Comparison of ENCODE assay signal across 12 mouse cellular contexts in the genomic region with DNA sequence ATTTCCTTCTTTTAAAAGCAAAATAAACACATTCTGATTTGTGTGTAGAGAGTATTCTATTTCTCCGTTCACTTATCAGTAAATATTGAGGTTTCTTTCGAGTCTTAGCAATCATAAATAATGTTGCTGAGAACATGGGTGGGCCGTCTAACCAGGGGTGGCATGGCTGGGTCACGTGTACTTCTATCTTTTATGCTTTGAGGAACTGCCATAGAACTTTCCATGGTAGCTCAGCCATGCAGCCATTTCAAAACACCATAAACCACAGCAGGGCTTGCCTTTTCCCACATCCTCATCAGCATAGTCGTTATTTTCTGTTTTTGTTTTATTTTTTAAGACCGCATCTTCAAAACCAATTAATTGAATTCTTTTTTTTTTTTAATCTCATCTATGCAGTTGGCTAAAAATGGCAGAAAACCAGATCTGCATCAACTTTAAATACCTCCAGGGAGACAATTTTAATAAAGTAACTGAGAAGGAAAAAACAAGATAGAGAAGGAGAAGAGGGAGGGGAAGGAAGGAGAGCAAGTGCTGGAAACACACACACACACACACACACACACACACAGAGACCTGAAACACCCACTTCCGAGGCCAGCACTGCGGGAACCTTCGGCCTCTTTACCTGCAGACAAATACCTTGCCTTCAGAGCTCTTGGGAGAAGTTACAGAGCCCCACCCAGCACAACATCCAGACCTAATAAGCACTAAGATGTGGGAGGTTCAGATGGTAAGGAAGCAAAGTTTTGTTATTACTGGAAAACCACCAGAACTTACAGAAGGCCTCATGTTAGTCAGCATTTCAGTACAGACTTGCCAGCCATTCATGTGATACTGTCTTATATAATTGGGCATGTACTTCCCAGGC.
DNase-seq lines count a peak whose midpoint lies in the region; ATAC-seq and TF ChIP-seq lines count a peak whose summit lies in the region.
"Had no signal": no experiment of that assay in that cellular context is flagged by ENCODE, and none has a peak within 500 bp of the region (broad histone marks: within the 10 kb centered on the region; RNA-seq: fewer than 3 reads in every experiment).

No protein-coding gene starts in this region.

- H3K4me2 ChIP-seq in CH12.LX (ENCODE audit: insufficient read depth, low read depth, poor library complexity, severe bottlenecking) = no peak overlapping the region
- H3K4me2 ChIP-seq in forebrain, embryonic 14.5 days (ENCODE audit: low read length) = no peak overlapping the region
- H3K4me2 ChIP-seq: limb, embryonic 15.5 days had no signal

- peaks cover 14 to 45% of the 10 kb centered on the region in 2 experiments for H3K4me1 ChIP-seq in CH12.LX (ENCODE audit: control insufficient read depth in 1 of 2, insufficient read depth in 2 of 2)
- no peaks in the 10 kb centered on the region for H3K4me1 ChIP-seq in forebrain, embryonic 14.5 days (ENCODE audit: control insufficient read depth, insufficient read depth, low read length)

- H3K36me3 ChIP-seq in CH12.LX (replicated peaks in 1 of 2; ENCODE audit: control insufficient read depth in 1 of 2, insufficient read depth in 1 of 2, low read length in 1 of 2) = no peaks in the 10 kb centered on the region
- H3K36me3 ChIP-seq in splenic B cell, adult 2 months (ENCODE audit: control insufficient read depth, insufficient read depth, low read length, poor library complexity, severe bottlenecking) = no peaks in the 10 kb centered on the region
- H3K36me3 ChIP-seq in forebrain, embryonic 14.5 days (ENCODE audit: control insufficient read depth, insufficient read depth, low read length) = no peaks in the 10 kb centered on the region
- H3K36me3 ChIP-seq: limb, embryonic 15.5 days had no signal

- 73% methylated on average over 9 of the region's 9 CpGs for WGBS in forebrain, embryonic 14.5 days

- H3K9me3 ChIP-seq in CH12.LX (replicated peaks; ENCODE audit: low read length) = no peaks in the 10 kb centered on the region
- H3K9me3 ChIP-seq in forebrain, embryonic 14.5 days (replicated peaks; ENCODE audit: control insufficient read depth, low read length) = no peaks in the 10 kb centered on the region
- H3K9me3 ChIP-seq: G1E; limb, embryonic 15.5 days had no signal

- TF ChIP-seq CTCF in CH12.LX (conservative IDR thresholded peaks at IDR 0.05 in 1 of 2, IDR thresholded peaks at IDR 0.05 in 1 of 2; ENCODE audit: low read depth in 2 of 2, low read length in 2 of 2) = no peak

- TF ChIP-seq RAD21 in CH12.LX (IDR thresholded peaks at IDR 0.05; ENCODE audit: low read depth, low read length) = no peak

- DNase-seq in kidney, postnatal 36 days = peak; percentile 31 to 49
- no peak for DNase-seq in kidney, postnatal 14 days
- DNase-seq in CH12.LX (ENCODE audit: extremely low read depth) = no peak
- peak; percentile 84 for DNase-seq in splenic B cell, adult 2 months (ENCODE audit: low read depth, low spot score)
- no peak for DNase-seq in forebrain, embryonic 14.5 days (ENCODE audit: low spot score)
- DNase-seq in cerebellum, postnatal 4 days (ENCODE audit: low spot score in 2 of 2) = no peak
- no peak for DNase-seq in neural tube, embryonic 10.5 days (ENCODE audit: extremely low spot score, low spot score)
- DNase-seq: cerebellum, adult 11-12 months had no signal

- no peak overlapping the region for H3K9ac ChIP-seq in CH12.LX (ENCODE audit: insufficient read depth, low read depth)
- H3K9ac ChIP-seq in forebrain, embryonic 14.5 days (ENCODE audit: low read length) = no peak overlapping the region
- H3K9ac ChIP-seq: limb, embryonic 15.5 days had no signal

- TF ChIP-seq POLR2A in CH12.LX (IDR thresholded peaks at IDR 0.05; ENCODE audit: low read depth, low read length) = no peak

- ATAC-seq in inflammation-experienced regulatory T-cells, adult 6 months = peak; percentile 33
- ATAC-seq in forebrain, embryonic 14.5 days = no peak
- ATAC-seq: hindbrain, postnatal 0 days had no signal

- no peaks in the 10 kb centered on the region for H3K27me3 ChIP-seq in CH12.LX (replicated peaks)
- H3K27me3 ChIP-seq in splenic B cell, adult 2 months (ENCODE audit: control insufficient read depth, insufficient read depth, low read length, poor library complexity, severe bottlenecking) = no peaks in the 10 kb centered on the region
- no peaks in the 10 kb centered on the region for H3K27me3 ChIP-seq in forebrain, embryonic 14.5 days (replicated peaks; ENCODE audit: control insufficient read depth, insufficient read depth, low read length)
- H3K27me3 ChIP-seq: limb, embryonic 15.5 days had no signal

- dilution Hi-C loops in CH12.LX (cut with MboI; ENCODE audit: extremely low pct_ligation_motif_present, extremely low pct_unique_long_range_greater_than_20kb, low sequenced_read_pairs) = no loop called here

- no peak overlapping the region for H3K27ac ChIP-seq in CH12.LX (ENCODE audit: insufficient read depth, low read depth)
- no peak overlapping the region for H3K27ac ChIP-seq in forebrain, embryonic 14.5 days (ENCODE audit: low read depth, low read length)
- H3K27ac ChIP-seq: hindbrain, postnatal 0 days; limb, embryonic 15.5 days had no signal

- no peak overlapping the region for H3K4me3 ChIP-seq in CH12.LX (replicated peaks in 1 of 3; ENCODE audit: low read depth in 2 of 3, low read length in 2 of 3, poor library complexity in 1 of 3)
- no peak overlapping the region for H3K4me3 ChIP-seq in forebrain, embryonic 14.5 days (ENCODE audit: low read depth, low read length)
- H3K4me3 ChIP-seq: limb, embryonic 15.5 days had no signal

- peak; percentile 43; the same call in 1 of the 2 replicates for TF ChIP-seq EP300 in CH12.LX (IDR thresholded peaks at IDR 0.05; ENCODE audit: low read length)

- no peaks in the 10 kb centered on the region for H3K79me2 ChIP-seq in CH12.LX (replicated peaks; ENCODE audit: control insufficient read depth, extremely low read depth, insufficient read depth, poor library complexity, severe bottlenecking)

- in situ Hi-C loops in CH12.LX (cut with MboI; ENCODE audit: low pct_ligation_motif_present, low pct_unique_long_range_greater_than_20kb, low sequenced_read_pairs) = no loop called here

TF ChIP-seq in CH12.LX, 34 proteins besides CTCF, POLR2A, EP300 and RAD21:
- no peak for TF ChIP-seq JUND (conservative IDR thresholded peaks at IDR 0.05; ENCODE audit: low read depth, low read length)
- no peak for TF ChIP-seq SMC3 (IDR thresholded peaks at IDR 0.05; ENCODE audit: low read depth, low read length)
- TF ChIP-seq USF2 (conservative IDR thresholded peaks at IDR 0.05; ENCODE audit: low read depth, low read length) = peak; percentile 28; the same call in 1 of the 2 replicates
- TF ChIP-seq ZNF384 (IDR thresholded peaks at IDR 0.05; ENCODE audit: low read depth, low read length) = no peak; the same call in 1 of the 2 replicates
- TF ChIP-seq MAX (IDR thresholded peaks at IDR 0.05; ENCODE audit: low read length) = peak; percentile 61; the same call in 1 of the 2 replicates
- TF ChIP-seq MXI1 (IDR thresholded peaks at IDR 0.05; ENCODE audit: low read depth, low read length) = peak; percentile 40; the same call in 1 of the 2 replicates
- peak; percentile 78 for TF ChIP-seq BHLHE40 (IDR thresholded peaks at IDR 0.05; ENCODE audit: low read depth, low read length)
- peak; percentile 60 for TF ChIP-seq IRF4 (IDR thresholded peaks at IDR 0.05; ENCODE audit: low read depth, low read length)
- TF ChIP-seq MYC (IDR thresholded peaks at IDR 0.05; ENCODE audit: low read depth, low read length) = 0 out of 2 replicates have a peak, but pooled peaks have one; percentile 33
- no peak for TF ChIP-seq TBP (conservative IDR thresholded peaks at IDR 0.05; ENCODE audit: low read depth, low read length)
- TF ChIP-seq USF1 (IDR thresholded peaks at IDR 0.05; ENCODE audit: low read depth, low read length) = peak; percentile 53

Comparison
In these comparisons a context has a peak if more than half of its experiments do, and no peak if none do; other contexts are left out.
1. DNase-seq: peak in kidney, postnatal 36 days (2 of 2) and splenic B cell, adult 2 months (single experiment); none in kidney, postnatal 14 days (single experiment), CH12.LX (single experiment), forebrain, embryonic 14.5 days (single experiment), cerebellum, postnatal 4 days (0 of 2) and neural tube, embryonic 10.5 days (single experiment).